Mouse (Mus musculus) hindbrain, embryonic 15.5 days (tissue): ENCODE measurements at regions not wholly inside any gene's neighbourhood (a gene's known extent, or its start where the extent isn't known, plus 50 kb on each side); places are given as distances from the start of the nearest gene placed in this dataset.
"Not testable (repeated sequence)": the region's sequence is repeated elsewhere in the genome, so short reads cannot be mapped to it uniquely, and the experiment has no call there.

Source experiments
- ATAC-seq: fragments of 200-750 bp; cut with Nextera tagmentation; 2 replicates; pipeline ENCODE4 v1.8.0; 2017; ENCODE audit warnings: low read depth, moderate number of reproducible peaks, moderate TSS enrichment; ENCODE audit not compliant: low FRiP score
- H3K27ac ChIP-seq: fragments of 300-500 bp; sonication (generic); replicated peaks from 2 replicates; pipeline ENCODE4 v1.5.1; 2015; ENCODE audit warnings: mild to moderate bottlenecking, inconsistent platforms
- H3K27me3 ChIP-seq: fragments of 300-500 bp; sonication (generic); 2 replicates; pipeline ENCODE4 v1.6.1; 2015; ENCODE audit warnings: control low read depth, inconsistent platforms
- H3K36me3 ChIP-seq: fragments of 300-500 bp; sonication (generic); 2 replicates; pipeline ENCODE4 v1.6.1; 2015; ENCODE audit warnings: control low read depth, inconsistent platforms
- H3K4me1 ChIP-seq: fragments of 300-500 bp; sonication (generic); replicated peaks from 2 replicates; pipeline ENCODE4 v1.6.1; 2015; ENCODE audit warnings: control low read depth, inconsistent platforms
- H3K4me2 ChIP-seq: fragments of 300-500 bp; sonication (generic); 2 replicates; pipeline ENCODE4 v1.6.1; 2015; ENCODE audit warnings: moderate library complexity, mild to moderate bottlenecking, inconsistent platforms
- H3K4me3 ChIP-seq: fragments of 300-500 bp; sonication (generic); 2 replicates; pipeline ENCODE4 v1.5.1; 2015; ENCODE audit warnings: mild to moderate bottlenecking, inconsistent platforms
- H3K9ac ChIP-seq: fragments of 300-500 bp; sonication (generic); 2 replicates; pipeline ENCODE4 v1.6.1; 2015; ENCODE audit warnings: inconsistent platforms
- H3K9me3 ChIP-seq: fragments of 300-500 bp; sonication (generic); 2 replicates; pipeline ENCODE4 v1.6.1; 2016; ENCODE audit warnings: control low read depth, inconsistent platforms
- WGBS: fragments of 180-500 bp; shearing (Covaris S2); methylation state at CpG from one replicate; pipeline ENCODE4 v1.1.7; 2015; 5-methylcytosine and 5-hydroxymethylcytosine counted together

- Histone ChIP-seq H3K4me2 (no peak overlapping the region), H3K4me1 (no peaks in the 10 kb centered on the region), H3K36me3 (no peaks in the 10 kb centered on the region), H3K4me3 (no peak overlapping the region), H3K27ac (no peak overlapping the region), H3K9me3 (no peaks in the 10 kb centered on the region), H3K27me3 (no peaks in the 10 kb centered on the region), H3K9ac (no peak overlapping the region)
- WGBS = 80% methylated on average over 4 of the region's 4 CpGs
- no peak for ATAC-seq
Measured at GRCm38 (mm10) chr17:61337094-61337493, 1544.0 kb downstream of the Efna5 start.

GRCm38 (mm10) chr17:61325401-61325800 is 1555.7 kb downstream of the Efna5 start:
- Histone ChIP-seq H3K4me2 (no peak overlapping the region), H3K9me3 (no peaks in the 10 kb centered on the region), H3K27ac (no peak overlapping the region), H3K9ac (no peak overlapping the region), H3K36me3 (no peaks in the 10 kb centered on the region), H3K4me3 (no peak overlapping the region), H3K27me3 (no peaks in the 10 kb centered on the region), H3K4me1 (no peaks in the 10 kb centered on the region)
- ATAC-seq = no peak

GRCm38 (mm10) chr17:61320865-61321264 is 1560.3 kb downstream of the Efna5 start:
- H3K27ac ChIP-seq = no peak overlapping the region
- H3K9ac ChIP-seq = no peak overlapping the region
- H3K9me3 ChIP-seq = no peaks in the 10 kb centered on the region
- H3K4me3 ChIP-seq = no peak overlapping the region
- no peak for ATAC-seq
- no peak overlapping the region for H3K4me2 ChIP-seq
- 70% methylated on average over 4 of the region's 4 CpGs for WGBS
- H3K27me3 ChIP-seq = no peaks in the 10 kb centered on the region
- H3K4me1 ChIP-seq = no peaks in the 10 kb centered on the region
- H3K36me3 ChIP-seq = no peaks in the 10 kb centered on the region

GRCm38 (mm10) chr17:61313424-61313823 is 1567.7 kb downstream of the Efna5 start:
- no peak overlapping the region for H3K4me2 ChIP-seq
- no peak overlapping the region for H3K4me3 ChIP-seq
- no peak overlapping the region for H3K27ac ChIP-seq
- 93% methylated on average over 2 of the region's 2 CpGs for WGBS
- H3K9me3 ChIP-seq = no peaks in the 10 kb centered on the region
- ATAC-seq = no peak
- no peaks in the 10 kb centered on the region for H3K27me3 ChIP-seq
- no peaks in the 10 kb centered on the region for H3K36me3 ChIP-seq
- H3K9ac ChIP-seq = no peak overlapping the region
- H3K4me1 ChIP-seq = no peaks in the 10 kb centered on the region

- H3K36me3 ChIP-seq = no peaks in the 10 kb centered on the region
- H3K27me3 ChIP-seq = no peaks in the 10 kb centered on the region
- 89% methylated on average over 4 of the region's 4 CpGs for WGBS
- H3K9ac ChIP-seq = no peak overlapping the region
- H3K27ac ChIP-seq = no peak overlapping the region
- ATAC-seq = no peak
- H3K9me3 ChIP-seq = no peaks in the 10 kb centered on the region
- H3K4me3 ChIP-seq = no peak overlapping the region
- H3K4me1 ChIP-seq = no peaks in the 10 kb centered on the region
- H3K4me2 ChIP-seq = no peak overlapping the region
Measured at GRCm38 (mm10) chr17:61311189-61311588, 1569.9 kb downstream of the Efna5 start.

- Histone ChIP-seq H3K4me1 (no peaks in the 10 kb centered on the region), H3K27ac (no peak overlapping the region), H3K9ac (no peak overlapping the region), H3K27me3 (no peaks in the 10 kb centered on the region), H3K36me3 (no peaks in the 10 kb centered on the region), H3K4me3 (no peak overlapping the region), H3K4me2 (no peak overlapping the region), H3K9me3 (no peaks in the 10 kb centered on the region)
- 47% methylated on average over 1 of the region's 1 CpGs for WGBS
- no peak for ATAC-seq
Measured at GRCm38 (mm10) chr17:61303611-61304010, 1577.5 kb downstream of the Efna5 start.

- Histone ChIP-seq H3K36me3 (no peaks in the 10 kb centered on the region), H3K9ac (no peak overlapping the region), H3K4me3 (no peak overlapping the region), H3K4me1 (no peaks in the 10 kb centered on the region), H3K27ac (no peak overlapping the region; the same call in 1 of the 2 replicates), H3K9me3 (no peaks in the 10 kb centered on the region), H3K4me2 (no peak overlapping the region), H3K27me3 (no peaks in the 10 kb centered on the region)
- ATAC-seq = peak; percentile 68
- WGBS = 32% methylated on average over 1 of the region's 1 CpGs
Measured at GRCm38 (mm10) chr17:61301984-61302383, 1579.1 kb downstream of the Efna5 start.

GRCm38 (mm10) chr17:61301171-61301570 is 1579.9 kb downstream of the Efna5 start:
- Histone ChIP-seq H3K27me3 (no peaks in the 10 kb centered on the region), H3K4me3 (no peak overlapping the region), H3K9ac (no peak overlapping the region), H3K9me3 (no peaks in the 10 kb centered on the region), H3K4me2 (no peak overlapping the region), H3K36me3 (no peaks in the 10 kb centered on the region), H3K27ac (no peak overlapping the region), H3K4me1 (no peaks in the 10 kb centered on the region)
- no peak for ATAC-seq

GRCm38 (mm10) chr17:61291129-61291528 is 1590.0 kb downstream of the Efna5 start:
- Histone ChIP-seq H3K9me3 (no peaks in the 10 kb centered on the region), H3K4me2 (no peak overlapping the region), H3K4me3 (no peak overlapping the region), H3K4me1 (no peaks in the 10 kb centered on the region), H3K9ac (no peak overlapping the region), H3K27ac (no peak overlapping the region), H3K27me3 (no peaks in the 10 kb centered on the region), H3K36me3 (no peaks in the 10 kb centered on the region)
- WGBS = 67% methylated on average over 3 of the region's 3 CpGs
- ATAC-seq = no peak

GRCm38 (mm10) chr17:61288590-61288989 is 1592.5 kb downstream of the Efna5 start:
- no peak overlapping the region for H3K4me2 ChIP-seq
- H3K27me3 ChIP-seq = no peaks in the 10 kb centered on the region
- no peak overlapping the region for H3K27ac ChIP-seq
- H3K36me3 ChIP-seq = no peaks in the 10 kb centered on the region
- ATAC-seq = no peak
- H3K4me3 ChIP-seq = no peak overlapping the region
- no peak overlapping the region for H3K9ac ChIP-seq
- H3K4me1 ChIP-seq = no peaks in the 10 kb centered on the region
- WGBS = 61% methylated on average over 2 of the region's 2 CpGs
- H3K9me3 ChIP-seq = no peaks in the 10 kb centered on the region

- ATAC-seq = no peak
Measured at GRCm38 (mm10) chr17:61273631-61274030, 1607.5 kb downstream of the Efna5 start.

GRCm38 (mm10) chr17:61256526-61256925 is 1624.6 kb downstream of the Efna5 start:
- H3K27me3 ChIP-seq, H3K4me2 ChIP-seq, ATAC-seq, H3K4me3 ChIP-seq, H3K9ac ChIP-seq, H3K36me3 ChIP-seq, H3K9me3 ChIP-seq, H3K4me1 ChIP-seq, H3K27ac ChIP-seq: not testable (repeated sequence)
- WGBS = 82% methylated on average over 1 of the region's 1 CpGs

More at GRCm38 (mm10) chr17:61273631-61274030, 1607.5 kb downstream of the Efna5 start:
- Histone ChIP-seq H3K27ac (no peak overlapping the region), H3K36me3 (no peaks in the 10 kb centered on the region), H3K4me2 (no peak overlapping the region), H3K9ac (no peak overlapping the region), H3K27me3 (no peaks in the 10 kb centered on the region), H3K4me1 (no peaks in the 10 kb centered on the region), H3K4me3 (no peak overlapping the region), H3K9me3 (no peaks in the 10 kb centered on the region)

- Histone ChIP-seq H3K4me2 (no peak overlapping the region), H3K27me3 (no peaks in the 10 kb centered on the region), H3K27ac (no peak overlapping the region), H3K9ac (no peak overlapping the region), H3K9me3 (no peaks in the 10 kb centered on the region), H3K4me1 (no peaks in the 10 kb centered on the region), H3K36me3 (no peaks in the 10 kb centered on the region), H3K4me3 (no peak overlapping the region)
- 73% methylated on average over 3 of the region's 3 CpGs for WGBS
- ATAC-seq = no peak
Measured at GRCm38 (mm10) chr17:61248411-61248810, 1632.7 kb downstream of the Efna5 start.
